Mouse (Mus musculus): Measurements from ENCODE around the gene Cisd1. TPM values are rescaled to one million over a fixed set of nuclear protein-coding genes. Genes with fewer than 3 reads are reported as not detected.

Gene Cisd1
- polyA plus RNA-seq, 1 experiment from 2014 or later, result 154 TPM

- Histone ChIP-seq H3K27me3 (no peaks in the 10 kb centered on the region), H3K9ac (no peak overlapping the region), H3K27ac (no peak overlapping the region), H3K4me3 (no peak overlapping the region), H3K4me1 (0 out of 2 replicates have a peak, but pooled peaks cover 2% of the 10 kb centered on the region), H3K4me2 (replicated peaks) (no peak overlapping the region), H3K9me3 (replicated peaks) (no peaks in the 10 kb centered on the region; the same call in 1 of the 2 replicates), H3K36me3 (no peaks in the 10 kb centered on the region)
- no peak for ATAC-seq (ENCODE audit: low FRiP score)
- 67% methylated on average over 3 of the region's 3 CpGs for WGBS
These were observed 34.5 kb downstream of the Cisd1 start for GRCm38 (mm10) chr10:71310288-71310687.

GRCm38 (mm10) chr10:71308199-71308598 lies 36.6 kb downstream of the Cisd1 start:
- H3K9ac ChIP-seq, result no peak overlapping the region
- H3K4me1 ChIP-seq, result 0 out of 2 replicates have a peak, but pooled peaks cover 2% of the 10 kb centered on the region
- H3K27me3 ChIP-seq, result no peaks in the 10 kb centered on the region
- no peak overlapping the region for H3K4me2 ChIP-seq (replicated peaks)
- no peak for ATAC-seq (ENCODE audit: low FRiP score)
- H3K9me3 ChIP-seq (replicated peaks), result no peaks in the 10 kb centered on the region; the same call in 1 of the 2 replicates
- WGBS, result 90% methylated on average over 5 of the region's 5 CpGs
- H3K36me3 ChIP-seq, result no peaks in the 10 kb centered on the region
- no peak overlapping the region for H3K4me3 ChIP-seq
- no peak overlapping the region for H3K27ac ChIP-seq

GRCm38 (mm10) chr10:71306759-71307158 lies 38.0 kb downstream of the Cisd1 start:
- no peaks in the 10 kb centered on the region for H3K27me3 ChIP-seq
- 0 out of 2 replicates have a peak, but pooled peaks cover 2% of the 10 kb centered on the region for H3K4me1 ChIP-seq
- H3K9ac ChIP-seq, result no peak overlapping the region
- no peaks in the 10 kb centered on the region for H3K36me3 ChIP-seq
- no peak overlapping the region for H3K4me3 ChIP-seq
- H3K27ac ChIP-seq, result no peak overlapping the region
- ATAC-seq (ENCODE audit: low FRiP score), result no peak
- no peaks in the 10 kb centered on the region; the same call in 1 of the 2 replicates for H3K9me3 ChIP-seq (replicated peaks)
- WGBS, result 80% methylated on average over 6 of the region's 6 CpGs
- H3K4me2 ChIP-seq (replicated peaks), result peak overlapping the region; percentile 41; the same call in 1 of the 2 replicates

GRCm38 (mm10) chr10:71306190-71306589 lies 38.6 kb downstream of the Cisd1 start:
- Histone ChIP-seq H3K9me3 (replicated peaks) (no peaks in the 10 kb centered on the region; the same call in 1 of the 2 replicates), H3K4me3 (no peak overlapping the region), H3K4me1 (0 out of 2 replicates have a peak, but pooled peaks cover 2% of the 10 kb centered on the region), H3K27ac (no peak overlapping the region), H3K4me2 (replicated peaks) (peak overlapping the region; percentile 41), H3K9ac (no peak overlapping the region), H3K27me3 (no peaks in the 10 kb centered on the region), H3K36me3 (no peaks in the 10 kb centered on the region)
- no peak for ATAC-seq (ENCODE audit: low FRiP score)
- 27% methylated on average over 6 of the region's 6 CpGs for WGBS

- no peak for ATAC-seq (ENCODE audit: low FRiP score)
- Histone ChIP-seq H3K9me3 (replicated peaks) (no peaks in the 10 kb centered on the region), H3K4me2 (replicated peaks) (no peak overlapping the region), H3K4me3 (no peak overlapping the region), H3K36me3 (no peaks in the 10 kb centered on the region), H3K9ac (no peak overlapping the region), H3K27ac (no peak overlapping the region), H3K27me3 (no peaks in the 10 kb centered on the region), H3K4me1 (0 out of 2 replicates have a peak, but pooled peaks cover 2% of the 10 kb centered on the region)
- WGBS, result 34% methylated on average over 5 of the region's 5 CpGs
These were observed 42.3 kb downstream of the Cisd1 start for GRCm38 (mm10) chr10:71302490-71302889.

DNA sequence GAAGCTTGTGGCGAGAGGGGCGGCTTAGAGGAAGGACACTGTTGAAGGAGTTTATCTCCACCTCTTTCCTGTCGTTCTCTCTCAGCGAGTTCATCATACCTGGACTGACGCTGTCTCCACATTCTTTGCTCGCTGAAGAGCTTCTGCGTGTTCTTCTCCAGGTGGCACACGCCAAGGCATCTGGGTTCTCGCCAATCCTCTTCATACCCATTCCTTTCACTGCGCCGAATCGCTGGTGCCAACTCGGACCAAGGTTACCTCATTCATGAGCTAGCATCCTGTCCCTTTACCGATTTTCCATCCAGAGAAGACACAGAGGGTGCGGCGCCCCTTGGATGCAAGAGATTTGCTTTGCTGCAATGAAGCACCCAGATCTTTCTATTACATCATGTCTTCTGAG lies 44.6 kb downstream of the Cisd1 start:
- ATAC-seq (ENCODE audit: low FRiP score), result no peak
- Histone ChIP-seq H3K36me3 (no peaks in the 10 kb centered on the region), H3K4me3 (no peak overlapping the region), H3K9ac (no peak overlapping the region), H3K27me3 (no peaks in the 10 kb centered on the region), H3K27ac (no peak overlapping the region), H3K4me2 (replicated peaks) (no peak overlapping the region), H3K4me1 (no peaks in the 10 kb centered on the region), H3K9me3 (replicated peaks) (no peaks in the 10 kb centered on the region)
- 82% methylated on average over 16 of the region's 16 CpGs for WGBS

DNA sequence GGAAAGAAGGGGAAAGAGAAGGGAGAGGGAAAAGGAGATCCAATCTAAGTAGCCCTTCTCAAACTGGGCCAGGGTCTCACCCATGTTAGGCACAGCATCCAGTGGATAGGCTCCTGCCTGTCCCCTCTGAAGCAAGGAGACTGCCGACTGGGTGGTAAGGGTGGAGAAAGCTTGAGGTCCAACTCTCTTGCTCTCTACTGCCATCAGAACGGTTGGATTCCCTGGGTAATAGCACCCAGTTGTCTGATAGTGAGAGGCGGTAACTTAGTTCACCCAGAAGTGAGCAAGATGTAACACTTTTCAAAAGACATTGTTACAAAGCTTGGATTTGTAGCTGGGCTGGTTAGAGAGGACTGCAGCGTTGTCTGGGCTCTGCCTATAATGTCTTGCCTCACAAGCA lies 51.5 kb downstream of the Cisd1 start:
- 58% methylated on average over 4 of the region's 4 CpGs for WGBS
- ATAC-seq (ENCODE audit: low FRiP score), result no peak

GRCm38 (mm10) chr10:71292254-71292653 lies 52.5 kb downstream of the Cisd1 start:
- H3K27me3 ChIP-seq, result no peaks in the 10 kb centered on the region
- peaks cover 8% of the 10 kb centered on the region for H3K4me1 ChIP-seq
- 27% methylated on average over 4 of the region's 11 CpGs for WGBS
- ATAC-seq (ENCODE audit: low FRiP score), result peak; percentile 71; the same call in 1 of the 2 replicates
- H3K27ac ChIP-seq, result no peak overlapping the region
- H3K9me3 ChIP-seq (replicated peaks), result no peaks in the 10 kb centered on the region
- H3K4me3 ChIP-seq, result no peak overlapping the region
- H3K4me2 ChIP-seq (replicated peaks), result peak overlapping the region; percentile 34
- H3K9ac ChIP-seq, result no peak overlapping the region
- no peaks in the 10 kb centered on the region for H3K36me3 ChIP-seq

More for the DNA sequence above, 51.5 kb downstream of the Cisd1 start:
- Histone ChIP-seq H3K27me3 (no peaks in the 10 kb centered on the region), H3K27ac (no peak overlapping the region), H3K4me2 (replicated peaks) (no peak overlapping the region), H3K4me3 (no peak overlapping the region), H3K9me3 (replicated peaks) (no peaks in the 10 kb centered on the region), H3K36me3 (no peaks in the 10 kb centered on the region), H3K9ac (no peak overlapping the region), H3K4me1 (peaks cover 8% of the 10 kb centered on the region)

- H3K4me1 ChIP-seq, result peaks cover 8% of the 10 kb centered on the region
- ATAC-seq (ENCODE audit: low FRiP score), result peak; percentile 13; the same call in 1 of the 2 replicates
These were observed 53.0 kb downstream of the Cisd1 start for GRCm38 (mm10) chr10:71291801-71292200.

DNA sequence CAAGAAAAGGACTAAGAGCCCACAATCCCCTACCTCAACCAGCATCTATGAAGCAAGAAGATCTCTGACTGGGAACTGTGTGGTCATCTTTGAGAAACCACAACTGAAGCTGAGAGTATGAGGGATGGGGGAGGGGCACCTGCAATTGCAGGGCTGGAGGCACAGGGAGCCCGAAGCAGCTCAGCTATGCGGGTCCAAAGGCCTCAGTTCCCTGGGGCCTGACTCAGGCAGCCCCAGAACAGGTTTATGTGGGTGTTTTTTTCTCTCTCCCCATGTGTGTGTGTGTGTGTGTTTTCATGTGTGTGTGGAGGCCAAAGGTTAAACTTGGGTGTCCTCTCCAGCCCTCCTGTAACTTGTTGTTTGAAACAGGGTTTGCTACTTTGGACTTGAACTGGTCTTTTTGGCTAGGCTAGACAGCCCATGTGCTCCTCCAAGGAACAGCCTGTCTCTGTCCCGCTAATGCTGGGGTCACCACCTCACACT lies 53.5 kb downstream of the Cisd1 start:
- WGBS, result 23% methylated on average over 3 of the region's 3 CpGs

More at GRCm38 (mm10) chr10:71291801-71292200, 53.0 kb downstream of the Cisd1 start:
- Histone ChIP-seq H3K4me3 (no peak overlapping the region), H3K9me3 (replicated peaks) (no peaks in the 10 kb centered on the region), H3K27ac (no peak overlapping the region), H3K36me3 (no peaks in the 10 kb centered on the region), H3K9ac (no peak overlapping the region), H3K27me3 (no peaks in the 10 kb centered on the region), H3K4me2 (replicated peaks) (peak overlapping the region; percentile 34)
- 30% methylated on average over 4 of the region's 4 CpGs for WGBS

GRCm38 (mm10) chr10:71285126-71285580 lies 59.6 kb downstream of the Cisd1 start, which contains the start of gene Ube2d1:
Gene Ube2d1 (minus strand): TSS chr10:71285262.
- under 1% methylated on average over 50 of the region's 50 CpGs for WGBS
- peaks cover 6% of the 10 kb centered on the region; the same call in 1 of the 2 replicates for H3K27me3 ChIP-seq
- peak within 1 kb of the TSS; percentile 97 for H3K4me3 ChIP-seq
- H3K4me2 ChIP-seq (replicated peaks), result peak within 1 kb of the TSS; percentile 66
- peak; percentile 96 for ATAC-seq (ENCODE audit: low FRiP score)
- H3K36me3 ChIP-seq, result 0 out of 2 replicates have a peak, but pooled peaks cover 4% of the 10 kb centered on the region
- peaks cover 35% of the 10 kb centered on the region for H3K4me1 ChIP-seq
- no peaks in the 10 kb centered on the region for H3K9me3 ChIP-seq (replicated peaks)
- H3K27ac ChIP-seq, result peak within 1 kb of the TSS; percentile 87
- peak within 1 kb of the TSS; percentile 95 for H3K9ac ChIP-seq

More for the DNA sequence above, 53.5 kb downstream of the Cisd1 start:
- no peak for ATAC-seq (ENCODE audit: low FRiP score)
- Histone ChIP-seq H3K27ac (no peak overlapping the region), H3K27me3 (0 out of 2 replicates have a peak, but pooled peaks cover under 1% of the 10 kb centered on the region), H3K9me3 (replicated peaks) (no peaks in the 10 kb centered on the region), H3K9ac (no peak overlapping the region), H3K4me3 (no peak overlapping the region), H3K4me2 (replicated peaks) (no peak overlapping the region), H3K36me3 (no peaks in the 10 kb centered on the region), H3K4me1 (peaks cover 8% of the 10 kb centered on the region)

GRCm38 (mm10) chr10:71284511-71285125 lies 60.1 kb downstream of the Cisd1 start:
- ATAC-seq (ENCODE audit: low FRiP score), result peak; percentile 88
- Histone ChIP-seq H3K27me3 (peaks cover 6% of the 10 kb centered on the region; the same call in 1 of the 2 replicates), H3K9ac (peak overlapping the region; percentile 95), H3K4me1 (peaks cover 35% of the 10 kb centered on the region), H3K9me3 (replicated peaks) (no peaks in the 10 kb centered on the region), H3K4me3 (peak overlapping the region; percentile 97), H3K4me2 (replicated peaks) (peak overlapping the region; percentile 66), H3K27ac (peak overlapping the region; percentile 87), H3K36me3 (0 out of 2 replicates have a peak, but pooled peaks cover 4% of the 10 kb centered on the region)
- WGBS, result under 1% methylated on average over 41 of the region's 41 CpGs
